Mouse (Mus musculus): ENCODE measurements around the gene Gli1. TPM values are rescaled to one million over a fixed set of nuclear protein-coding genes. Genes with fewer than 3 reads are reported as not detected.

The Gli1 gene
- polyA plus RNA-seq, 1 experiment, result 10.4 TPM

DNA sequence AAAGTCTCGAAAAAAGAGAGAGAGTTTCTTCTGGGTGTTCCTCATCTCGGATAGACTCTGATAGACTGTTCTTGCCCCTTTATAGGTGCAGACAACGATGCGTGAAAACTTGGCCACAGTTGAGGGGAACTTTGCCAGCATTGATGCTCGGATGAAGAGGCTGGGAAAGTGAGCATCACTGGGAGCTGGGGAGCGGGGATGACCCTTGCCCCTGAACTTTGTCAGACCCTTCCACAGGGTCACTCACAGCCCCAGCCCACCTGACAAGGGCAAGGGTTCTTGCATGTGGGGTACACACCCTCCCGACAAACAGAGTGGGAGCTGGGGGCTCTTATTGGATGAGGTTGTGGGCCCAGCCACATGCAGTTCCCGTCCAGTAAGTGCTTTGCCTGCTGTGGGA lies 60.5 kb downstream of the Gli1 start:
- Histone ChIP-seq H3K36me3 (ENCODE audit: control insufficient read depth, insufficient read depth, low read length) (peaks cover 89% of the 10 kb centered on the region), H3K27me3 (ENCODE audit: control insufficient read depth, insufficient read depth, low read length) (no peaks in the 10 kb centered on the region), H3K4me1 (ENCODE audit: control insufficient read depth, insufficient read depth, insufficient read length, low read length) (no peaks in the 10 kb centered on the region), H3K27ac (ENCODE audit: insufficient read depth, low read depth, low read length) (no peak overlapping the region), H3K4me3 (ENCODE audit: low read depth, low read length) (no peak overlapping the region)
- TF ChIP-seq CTCF (IDR thresholded peaks at IDR 0.05; ENCODE audit: extremely low read depth, insufficient read length, insufficient replicate concordance, low read depth, low read length), result no peak
- TF ChIP-seq POLR2A (IDR thresholded peaks at IDR 0.05; ENCODE audit: low read depth, low read length), result no peak
- WGBS, result 84% methylated on average over 8 of the region's 8 CpGs

Other genes starting within 250 kb of the Gli1 start
- gene Os9, start 220.8 kb downstream of the Gli1 start, polyA plus RNA-seq (2012; rRNA removed), result 59.8 and 117 TPM in 2 replicates
- gene B4galnt1, start 176.7 kb downstream of the Gli1 start, polyA plus RNA-seq (2012; rRNA removed), result 228 and 484 TPM in 2 replicates
- gene Slc26a10, start 161.3 kb downstream of the Gli1 start, polyA plus RNA-seq (2012; rRNA removed), result 0.56 and 0.85 TPM in 2 replicates
- 8.8 and 10.4 TPM in 2 replicates for gene Arhgef25, start 151.9 kb downstream of the Gli1 start, polyA plus RNA-seq (2012; rRNA removed)
- 24.0 and 35.3 TPM in 2 replicates for gene Dtx3, start 146.2 kb downstream of the Gli1 start, polyA plus RNA-seq (2012; rRNA removed)
- 13.8 and 31.4 TPM in 2 replicates for gene Pip4k2c, start 130.4 kb downstream of the Gli1 start, polyA plus RNA-seq (2012; rRNA removed)
- 1.1 and 1.8 TPM in 2 replicates for gene Kif5a, start 78.6 kb downstream of the Gli1 start, polyA plus RNA-seq (2012; rRNA removed)
- gene Dctn2, start 75.6 kb downstream of the Gli1 start, polyA plus RNA-seq (2012; rRNA removed), result 92.0 and 190 TPM in 2 replicates
- 39.3 and 76.2 TPM in 2 replicates for gene Mbd6, start 53.0 kb downstream of the Gli1 start, polyA plus RNA-seq (2012; rRNA removed)
- gene Mars, start 30.2 kb downstream of the Gli1 start, polyA plus RNA-seq (2012; rRNA removed), result 24.0 and 30.7 TPM in 2 replicates
- gene Arhgap9, start 20.0 kb downstream of the Gli1 start, polyA plus RNA-seq (2012; rRNA removed), result 7.1 and 11.2 TPM in 2 replicates
- not detected in 2 replicates for gene Inhbe, start 12.4 kb upstream of the Gli1 start, polyA plus RNA-seq (2012; rRNA removed)
- gene Inhbc, start 28.5 kb upstream of the Gli1 start, polyA plus RNA-seq (2012; rRNA removed), result 0.09 TPM in 1 of 2 replicates, not detected in the other
- 42.6 and 103 TPM in 2 replicates for gene R3hdm2, start 38.4 kb upstream of the Gli1 start, polyA plus RNA-seq (2012; rRNA removed)
- 0.30 and 0.51 TPM in 2 replicates for gene Stac3, start 159.7 kb upstream of the Gli1 start, polyA plus RNA-seq (2012; rRNA removed)
- 3.8 and 5.6 TPM in 2 replicates for gene Ndufa4l2, start 173.0 kb upstream of the Gli1 start, polyA plus RNA-seq (2012; rRNA removed)
- gene Shmt2, start 180.5 kb upstream of the Gli1 start, polyA plus RNA-seq (2012; rRNA removed), result 36.6 and 49.6 TPM in 2 replicates
- 0.32 and 0.41 TPM in 2 replicates for gene Nxph4, start 192.6 kb upstream of the Gli1 start, polyA plus RNA-seq (2012; rRNA removed)

Data from small intestine, adult 2 months (tissue).